Mouse (Mus musculus) testis, adult 2 months (tissue): Measurements from ENCODE around the gene Serpina3j.

Experiments
- CTCF ChIP-seq: fragments of 200-500 bp; IDR thresholded peaks from 2 replicates; pipeline ENCODE4 v1.5.1; 2012; ENCODE audit warnings: low read depth, mild to moderate bottlenecking, inconsistent platforms, low read length, moderate library complexity; ENCODE audit not compliant: control insufficient read depth, insufficient read depth, insufficient replicate concordance
- POLR2A ChIP-seq: fragments of 200-500 bp; IDR thresholded peaks from 2 replicates; pipeline ENCODE4 v1.6.1; 2012; ENCODE audit warnings: low read depth, mild to moderate bottlenecking, inconsistent platforms, low read length, moderate library complexity; ENCODE audit not compliant: control insufficient read depth

- TF ChIP-seq CTCF (no peak), POLR2A (no peak)
These were observed 55.6 kb downstream of the Serpina3j start for GRCm38 (mm10) chr12:104369986-104370385.
